Mouse (Mus musculus): ENCODE results near the gene Gm4756. TPM values are rescaled to one million over a fixed set of nuclear protein-coding genes. Genes with fewer than 3 reads are reported as not detected.

Gm4756 gene
- polyA plus RNA-seq, 1 experiment, result not detected

GRCm38 (mm10) chr12:72682511-72683282, 33.2 kb upstream of the Gm4756 start:
- 36% methylated on average over 8 of the region's 8 CpGs for WGBS
- DNase-seq, result no peak
- H3K27me3 ChIP-seq (ENCODE audit: control insufficient read depth, insufficient read depth, low read length), result no peaks in the 10 kb centered on the region; the same call in 1 of the 2 replicates
- H3K4me3 ChIP-seq (replicated peaks; ENCODE audit: insufficient read depth, low read depth, low read length), result no peak overlapping the region
- H3K27ac ChIP-seq (ENCODE audit: insufficient read depth, low read length), result no peak overlapping the region
- H3K4me1 ChIP-seq (ENCODE audit: control insufficient read depth, insufficient read depth, low read length), result no peaks in the 10 kb centered on the region
- no peak for TF ChIP-seq POLR2A (IDR thresholded peaks at IDR 0.05; ENCODE audit: borderline replicate concordance, insufficient read depth, low read length)
- no peak for TF ChIP-seq CTCF (IDR thresholded peaks at IDR 0.05; ENCODE audit: borderline replicate concordance, insufficient read depth, low read depth, low read length)

DNA sequence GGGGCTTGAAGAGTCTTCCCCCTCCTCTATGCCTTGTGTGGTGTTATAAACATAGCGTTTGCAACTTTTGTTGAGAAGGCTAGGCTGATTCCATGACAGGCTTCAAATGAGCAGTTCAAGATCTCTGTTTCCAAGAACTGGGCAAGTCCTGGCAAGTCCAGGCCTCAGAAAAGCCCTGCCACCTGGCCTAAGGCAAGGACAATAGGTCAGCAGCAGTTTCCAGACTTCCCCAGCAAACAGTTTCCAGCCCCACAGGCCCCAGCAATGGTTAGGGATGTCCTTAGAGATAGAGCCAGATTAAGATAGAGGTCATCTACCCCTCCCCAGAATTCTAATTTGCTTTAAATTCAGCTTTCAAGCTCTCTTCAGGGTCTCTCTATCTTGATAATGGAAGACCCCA, 32.5 kb upstream of the Gm4756 start:
- Histone ChIP-seq H3K4me1 (ENCODE audit: control insufficient read depth, insufficient read depth, low read length) (no peaks in the 10 kb centered on the region), H3K4me3 (replicated peaks; ENCODE audit: insufficient read depth, low read depth, low read length) (no peak overlapping the region), H3K27me3 (ENCODE audit: control insufficient read depth, insufficient read depth, low read length) (no peaks in the 10 kb centered on the region; the same call in 1 of the 2 replicates), H3K27ac (ENCODE audit: insufficient read depth, low read length) (no peak overlapping the region)
- no peak for DNase-seq
- TF ChIP-seq CTCF (IDR thresholded peaks at IDR 0.05; ENCODE audit: borderline replicate concordance, insufficient read depth, low read depth, low read length), result no peak
- no peak for TF ChIP-seq POLR2A (IDR thresholded peaks at IDR 0.05; ENCODE audit: borderline replicate concordance, insufficient read depth, low read length)
- 97% methylated on average over 1 of the region's 1 CpGs for WGBS

GRCm38 (mm10) chr12:72679635-72680034, 30.2 kb upstream of the Gm4756 start:
- 77% methylated on average over 3 of the region's 3 CpGs for WGBS
- Histone ChIP-seq H3K27me3 (ENCODE audit: control insufficient read depth, insufficient read depth, low read length) (no peaks in the 10 kb centered on the region; the same call in 1 of the 2 replicates), H3K4me1 (ENCODE audit: control insufficient read depth, insufficient read depth, low read length) (no peaks in the 10 kb centered on the region), H3K27ac (ENCODE audit: insufficient read depth, low read length) (no peak overlapping the region), H3K4me3 (replicated peaks; ENCODE audit: insufficient read depth, low read depth, low read length) (no peak overlapping the region)
- no peak for TF ChIP-seq CTCF (IDR thresholded peaks at IDR 0.05; ENCODE audit: borderline replicate concordance, insufficient read depth, low read depth, low read length)
- DNase-seq, result no peak

DNA sequence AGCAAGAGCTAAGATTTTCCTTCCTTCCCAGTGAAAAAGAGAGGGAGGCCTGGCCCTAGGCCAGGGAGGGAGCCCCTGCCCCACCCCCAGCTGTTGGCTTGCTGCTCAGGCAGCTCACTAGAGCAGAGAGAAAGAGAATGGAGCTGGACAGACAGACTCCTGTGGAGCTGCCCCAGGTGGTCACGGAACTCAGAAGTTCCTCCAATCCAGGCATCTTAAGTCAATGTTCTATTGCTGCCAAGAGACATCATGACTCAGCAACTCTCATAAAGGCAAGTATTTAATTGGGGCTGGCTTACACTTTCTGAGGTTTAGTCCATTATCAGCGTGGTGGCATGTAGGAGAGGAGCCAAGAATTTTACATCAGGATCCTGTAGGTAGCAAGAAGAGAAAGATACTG, 25.4 kb upstream of the Gm4756 start:
- WGBS, result 23% methylated on average over 2 of the region's 2 CpGs
- no peak overlapping the region for H3K27ac ChIP-seq (ENCODE audit: insufficient read depth, low read length)
- TF ChIP-seq POLR2A (IDR thresholded peaks at IDR 0.05; ENCODE audit: borderline replicate concordance, insufficient read depth, low read length), result no peak
- no peak for TF ChIP-seq CTCF (IDR thresholded peaks at IDR 0.05; ENCODE audit: borderline replicate concordance, insufficient read depth, low read depth, low read length)
- DNase-seq, result no peak
- H3K27me3 ChIP-seq (ENCODE audit: control insufficient read depth, insufficient read depth, low read length), result no peaks in the 10 kb centered on the region
- H3K4me1 ChIP-seq (ENCODE audit: control insufficient read depth, insufficient read depth, low read length), result no peaks in the 10 kb centered on the region
- no peak overlapping the region for H3K4me3 ChIP-seq (replicated peaks; ENCODE audit: insufficient read depth, low read depth, low read length)

DNA sequence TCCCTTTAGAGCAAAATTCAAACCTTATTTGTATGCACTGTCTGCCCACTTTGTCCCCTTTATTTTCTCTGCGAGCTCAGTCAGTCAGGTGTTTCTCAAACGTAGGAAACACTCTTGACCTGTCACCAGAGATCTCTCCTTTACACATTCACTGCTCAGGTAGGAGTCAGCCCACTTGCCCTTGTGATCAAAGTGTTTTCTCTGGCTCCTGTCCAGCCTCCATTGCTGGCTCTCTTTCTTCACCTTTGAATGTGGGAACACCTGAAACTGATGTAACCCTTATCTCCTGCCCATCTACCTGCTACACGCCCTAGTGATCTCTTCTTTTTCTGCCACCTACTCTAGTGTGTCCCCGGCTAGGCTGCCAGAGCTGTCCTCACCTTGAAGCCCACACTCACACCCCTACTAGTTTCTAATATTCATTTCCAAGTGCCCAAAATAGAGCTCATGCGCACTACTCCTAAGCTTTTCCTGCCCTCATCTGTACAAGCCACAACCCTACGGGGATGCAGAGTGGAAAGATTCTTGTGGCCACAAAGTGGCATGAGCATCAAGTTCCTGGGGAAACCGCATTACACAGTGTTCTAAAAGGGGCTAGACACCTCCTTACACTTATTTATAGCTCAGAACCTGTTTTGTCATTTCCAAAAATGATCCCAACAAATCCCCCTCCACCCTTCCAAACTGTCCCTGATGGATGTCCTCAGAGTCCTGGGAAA, 24.8 kb upstream of the Gm4756 start:
- Histone ChIP-seq H3K27ac (ENCODE audit: insufficient read depth, low read length) (no peak overlapping the region), H3K4me3 (replicated peaks; ENCODE audit: insufficient read depth, low read depth, low read length) (no peak overlapping the region), H3K4me1 (ENCODE audit: control insufficient read depth, insufficient read depth, low read length) (no peaks in the 10 kb centered on the region), H3K27me3 (ENCODE audit: control insufficient read depth, insufficient read depth, low read length) (no peaks in the 10 kb centered on the region)
- WGBS, result 75% methylated on average over 7 of the region's 7 CpGs
- TF ChIP-seq POLR2A (IDR thresholded peaks at IDR 0.05; ENCODE audit: borderline replicate concordance, insufficient read depth, low read length) (no peak), CTCF (IDR thresholded peaks at IDR 0.05; ENCODE audit: borderline replicate concordance, insufficient read depth, low read depth, low read length) (no peak)
- no peak for DNase-seq

DNA sequence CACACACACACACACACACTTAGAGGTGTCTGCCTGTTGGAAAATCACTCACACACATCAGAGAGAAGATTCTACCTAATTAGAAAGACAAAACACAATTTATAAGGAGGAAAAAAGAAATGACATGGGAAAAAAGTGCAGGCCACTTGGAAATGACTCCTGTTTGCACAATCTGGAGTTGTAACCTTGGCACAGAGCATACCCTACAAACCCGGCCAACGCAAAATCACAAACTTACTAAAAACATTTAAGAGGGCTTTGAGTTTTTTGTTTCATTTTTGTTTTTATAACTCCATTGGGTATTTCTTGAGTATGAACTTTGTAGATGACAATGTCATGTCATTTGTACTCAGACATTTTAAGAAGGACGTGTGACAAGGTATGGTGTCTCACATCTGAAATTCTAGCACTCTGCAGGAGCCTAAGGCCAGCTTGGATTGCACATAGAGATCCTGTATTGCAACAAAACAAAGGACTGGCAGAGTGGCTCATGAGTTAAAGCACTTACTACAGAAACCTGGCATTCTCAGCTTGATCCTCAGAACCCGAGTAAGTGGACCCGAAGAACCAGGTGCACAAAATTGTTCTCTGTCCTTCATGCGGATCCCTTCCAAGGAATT, 22.2 kb upstream of the Gm4756 start:
- Histone ChIP-seq H3K4me3 (replicated peaks; ENCODE audit: insufficient read depth, low read depth, low read length) (no peak overlapping the region), H3K4me1 (ENCODE audit: control insufficient read depth, insufficient read depth, low read length) (no peaks in the 10 kb centered on the region), H3K27me3 (ENCODE audit: control insufficient read depth, insufficient read depth, low read length) (no peaks in the 10 kb centered on the region), H3K27ac (ENCODE audit: insufficient read depth, low read length) (no peak overlapping the region)
- TF ChIP-seq CTCF (IDR thresholded peaks at IDR 0.05; ENCODE audit: borderline replicate concordance, insufficient read depth, low read depth, low read length) (no peak), POLR2A (IDR thresholded peaks at IDR 0.05; ENCODE audit: borderline replicate concordance, insufficient read depth, low read length) (no peak)
- DNase-seq, result no peak
- 93% methylated on average over 6 of the region's 6 CpGs for WGBS

DNA sequence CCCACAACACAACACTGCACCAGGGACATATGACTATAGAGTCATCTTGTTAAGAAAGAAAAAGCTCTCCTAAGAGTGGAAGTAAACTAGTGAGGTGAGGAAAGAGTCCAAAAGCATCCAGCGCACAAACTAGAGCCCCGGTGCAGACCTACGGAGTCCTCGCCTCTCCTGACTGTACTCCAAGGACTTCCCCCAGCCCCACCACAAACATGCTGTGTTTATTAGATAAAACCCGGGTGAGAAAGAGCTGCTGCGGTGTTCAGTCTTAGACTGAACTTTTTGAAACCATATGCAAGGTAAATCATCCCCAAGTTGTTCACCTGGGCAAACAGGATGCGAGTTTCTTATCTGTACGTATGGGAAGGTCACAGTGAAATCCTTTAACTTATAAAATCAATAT, 21.5 kb upstream of the Gm4756 start:
- TF ChIP-seq POLR2A (IDR thresholded peaks at IDR 0.05; ENCODE audit: borderline replicate concordance, insufficient read depth, low read length), result no peak
- no peak for TF ChIP-seq CTCF (IDR thresholded peaks at IDR 0.05; ENCODE audit: borderline replicate concordance, insufficient read depth, low read depth, low read length)
- Histone ChIP-seq H3K4me3 (replicated peaks; ENCODE audit: insufficient read depth, low read depth, low read length) (no peak overlapping the region), H3K4me1 (ENCODE audit: control insufficient read depth, insufficient read depth, low read length) (no peaks in the 10 kb centered on the region), H3K27me3 (ENCODE audit: control insufficient read depth, insufficient read depth, low read length) (no peaks in the 10 kb centered on the region), H3K27ac (ENCODE audit: insufficient read depth, low read length) (no peak overlapping the region)
- DNase-seq, result no peak
- 93% methylated on average over 8 of the region's 8 CpGs for WGBS

Data from cerebellum, adult 2 months (tissue).